Mouse (Mus musculus) liver, embryonic 16.5 days (tissue): Measurements from ENCODE around the gene 9030025P20Rik. TPM values are rescaled to one million over a fixed set of nuclear protein-coding genes. Genes with fewer than 3 reads are reported as not detected.
"Not testable (repeated sequence)": the region's sequence is repeated elsewhere in the genome, so short reads cannot be mapped to it uniquely, and the experiment has no call there.

Experiments used
- ATAC-seq: fragments of 200-750 bp; cut with Nextera tagmentation; 2 replicates; pipeline ENCODE4 v1.8.0; 2017; ENCODE audit warnings: low read depth, mild to moderate bottlenecking, moderate number of reproducible peaks, moderate library complexity
- H3K27ac ChIP-seq: fragments of 300-500 bp; sonication (generic); 2 replicates; pipeline ENCODE4 v1.5.1; 2014; ENCODE audit warnings: mild to moderate bottlenecking, low read length
- H3K27me3 ChIP-seq: fragments of 300-500 bp; sonication (generic); 2 replicates; pipeline ENCODE4 v1.6.1; 2014; ENCODE audit warnings: low read depth, low read length, mixed read lengths; ENCODE audit not compliant: control insufficient read depth, insufficient read depth
- H3K36me3 ChIP-seq: fragments of 300-500 bp; sonication (generic); 2 replicates; pipeline ENCODE4 v1.6.1; 2014; ENCODE audit warnings: mild to moderate bottlenecking; ENCODE audit not compliant: control insufficient read depth, insufficient read depth
- H3K4me1 ChIP-seq: fragments of 300-500 bp; sonication (generic); 2 replicates; pipeline ENCODE4 v1.6.1; 2014; ENCODE audit warnings: low read depth, low read length, mixed read lengths; ENCODE audit not compliant: control insufficient read depth
- H3K4me2 ChIP-seq: fragments of 300-500 bp; sonication (generic); 2 replicates; pipeline ENCODE4 v1.6.1; 2014; ENCODE audit warnings: low read depth, low read length, mixed read lengths
- H3K4me3 ChIP-seq: fragments of 300-500 bp; sonication (generic); 2 replicates; pipeline ENCODE4 v1.5.1; 2014; ENCODE audit warnings: low read depth, mild to moderate bottlenecking, low read length
- H3K9ac ChIP-seq: fragments of 300-500 bp; sonication (generic); 2 replicates; pipeline ENCODE4 v1.6.1; 2014; ENCODE audit warnings: low read depth, low read length
- H3K9me3 ChIP-seq: fragments of 300-500 bp; sonication (generic); replicated peaks from 2 replicates; pipeline ENCODE4 v1.6.1; 2016; ENCODE audit warnings: low read length; ENCODE audit not compliant: control insufficient read depth
- WGBS: fragments of 180-500 bp; shearing (Covaris S2); extraction: QIAGEN DNeasy Blood & Tissue Kit; methylation state at CpG from one replicate; pipeline ENCODE4 v1.1.7; 2014; ENCODE audit not compliant: insufficient replicate concordance; 5-methylcytosine and 5-hydroxymethylcytosine counted together
- polyA plus RNA-seq: library from polyadenylated mRNA; unstranded; fragments of >200 nt; fragmentation: Nextera tagmentation; extraction: Ambion mirVana; gene quantifications from 2 replicates; pipeline ENCODE4 v1.2.1, GENCODE M21; 2015

Gene 9030025P20Rik
- polyA plus RNA-seq, 1 experiment from 2014 or later = 3.6 TPM

DNA sequence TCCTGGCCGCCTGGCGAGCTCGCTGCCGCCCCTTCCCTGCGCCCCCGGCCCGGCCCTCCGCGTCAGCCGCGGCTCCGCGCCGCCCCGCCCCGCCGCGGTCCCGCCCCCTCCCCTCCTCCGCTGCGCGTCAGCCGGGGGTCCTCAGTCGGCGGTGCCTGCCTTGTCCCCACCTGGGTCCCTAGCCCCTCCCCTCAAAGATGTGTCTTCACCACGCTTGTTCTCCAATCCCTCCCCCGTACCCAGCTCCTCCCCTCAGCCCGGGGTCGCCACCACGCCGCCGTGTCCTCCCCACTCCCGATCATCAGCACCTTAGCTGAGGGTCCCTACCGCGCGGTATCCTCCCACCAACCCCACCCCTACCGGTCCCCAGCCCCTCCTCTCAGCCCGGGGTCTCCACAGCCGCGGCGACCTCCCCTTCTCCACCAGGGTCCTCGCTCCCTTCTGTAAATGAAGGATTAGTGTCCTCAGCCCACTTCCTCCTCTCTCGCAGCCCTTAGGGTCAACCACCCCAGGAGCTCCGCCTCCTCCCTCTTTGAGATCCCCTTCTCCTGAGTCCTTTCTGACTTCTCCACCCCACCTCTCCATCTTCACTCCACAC lies 16.6 kb upstream of the 9030025P20Rik start:
- WGBS = no CpG with 5 or more reads among the region's 44 CpGs
- peaks cover 17% of the 10 kb centered on the region for H3K4me1 ChIP-seq
- H3K9ac ChIP-seq, H3K27me3 ChIP-seq, H3K4me2 ChIP-seq, H3K27ac ChIP-seq, H3K9me3 ChIP-seq, H3K36me3 ChIP-seq, H3K4me3 ChIP-seq: not testable (repeated sequence)
- peak; percentile 55 for ATAC-seq

- no CpG with 5 or more reads among the region's 6 CpGs for WGBS
- not testable (repeated sequence) for H3K36me3 ChIP-seq, H3K4me2 ChIP-seq, H3K9ac ChIP-seq, H3K9me3 ChIP-seq, H3K27ac ChIP-seq, H3K4me3 ChIP-seq, H3K27me3 ChIP-seq, H3K4me1 ChIP-seq
- ATAC-seq = peak; percentile 80
These were observed 9.8 kb upstream of the 9030025P20Rik start for GRCm38 (mm10) chr17:14968373-14968913.

DNA sequence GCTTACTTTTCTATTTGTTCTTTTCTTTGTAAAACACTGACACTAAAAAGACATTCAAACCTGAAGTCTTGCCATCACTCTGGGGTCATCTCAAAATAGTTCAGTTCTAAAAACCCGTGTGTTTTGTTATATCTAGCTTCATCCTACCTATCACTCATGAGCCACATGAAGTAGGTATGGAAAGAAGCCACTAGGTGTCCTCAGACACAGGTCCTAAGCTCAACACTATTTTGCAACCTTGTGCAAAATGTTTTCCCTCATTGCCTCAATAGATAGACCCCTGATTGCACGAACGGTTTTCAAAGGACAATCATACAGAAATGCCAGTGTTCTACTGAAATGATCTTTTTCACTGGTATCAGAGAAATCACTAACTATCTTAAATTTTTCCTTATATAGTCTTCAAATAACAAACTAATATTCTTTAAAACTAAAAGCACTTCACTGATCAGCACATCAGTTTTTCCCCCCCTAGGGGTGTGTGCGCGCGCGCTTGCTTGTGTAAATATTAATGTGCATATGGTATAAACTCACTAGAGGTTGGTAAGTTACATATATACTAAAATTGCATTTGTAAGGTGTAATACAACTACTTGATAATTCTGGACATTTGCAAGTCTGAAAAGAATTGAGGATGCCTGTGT lies 428 bp upstream of the 9030025P20Rik start:
- not testable (repeated sequence) for H3K36me3 ChIP-seq, H3K4me3 ChIP-seq, H3K4me1 ChIP-seq, H3K9ac ChIP-seq, H3K27me3 ChIP-seq, H3K27ac ChIP-seq, H3K9me3 ChIP-seq, H3K4me2 ChIP-seq
- 0% methylated on average over 4 of the region's 7 CpGs for WGBS
- ATAC-seq = peak; percentile 24; the same call in 1 of the 2 replicates

GRCm38 (mm10) chr17:14990116-14990702 lies 11.9 kb downstream of the 9030025P20Rik start:
- not testable (repeated sequence) for H3K9me3 ChIP-seq, ATAC-seq, H3K27ac ChIP-seq, H3K27me3 ChIP-seq, H3K4me2 ChIP-seq, H3K9ac ChIP-seq, H3K4me3 ChIP-seq, H3K4me1 ChIP-seq, H3K36me3 ChIP-seq
- 83% methylated on average over 4 of the region's 5 CpGs for WGBS

GRCm38 (mm10) chr17:14992522-14993138 lies 14.4 kb downstream of the 9030025P20Rik start:
- WGBS = no CpG with 5 or more reads among the region's 98 CpGs
- H3K4me2 ChIP-seq, H3K27ac ChIP-seq, H3K27me3 ChIP-seq, H3K4me1 ChIP-seq, H3K36me3 ChIP-seq, H3K9me3 ChIP-seq, H3K9ac ChIP-seq, H3K4me3 ChIP-seq: not testable (repeated sequence)
- peak; percentile 81 for ATAC-seq

DNA sequence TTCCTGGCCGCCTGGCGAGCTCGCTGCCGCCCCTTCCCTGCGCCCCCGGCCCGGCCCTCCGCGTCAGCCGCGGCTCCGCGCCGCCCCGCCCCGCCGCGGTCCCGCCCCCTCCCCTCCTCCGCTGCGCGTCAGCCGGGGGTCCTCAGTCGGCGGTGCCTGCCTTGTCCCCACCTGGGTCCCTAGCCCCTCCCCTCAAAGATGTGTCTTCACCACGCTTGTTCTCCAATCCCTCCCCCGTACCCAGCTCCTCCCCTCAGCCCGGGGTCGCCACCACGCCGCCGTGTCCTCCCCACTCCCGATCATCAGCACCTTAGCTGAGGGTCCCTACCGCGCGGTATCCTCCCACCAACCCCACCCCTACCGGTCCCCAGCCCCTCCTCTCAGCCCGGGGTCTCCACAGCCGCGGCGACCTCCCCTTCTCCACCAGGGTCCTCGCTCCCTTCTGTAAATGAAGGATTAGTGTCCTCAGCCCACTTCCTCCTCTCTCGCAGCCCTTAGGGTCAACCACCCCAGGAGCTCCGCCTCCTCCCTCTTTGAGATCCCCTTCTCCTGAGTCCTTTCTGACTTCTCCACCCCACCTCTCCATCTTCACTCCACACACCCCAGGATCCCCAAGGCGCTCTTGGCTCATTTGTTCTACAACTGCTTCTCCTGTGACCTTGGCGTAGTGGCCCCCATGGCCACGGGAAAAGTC lies 15.0 kb downstream of the 9030025P20Rik start:
- ATAC-seq = peak; percentile 52
- not testable (repeated sequence) for H3K9ac ChIP-seq, H3K4me1 ChIP-seq, H3K4me3 ChIP-seq, H3K27me3 ChIP-seq, H3K27ac ChIP-seq, H3K9me3 ChIP-seq, H3K36me3 ChIP-seq, H3K4me2 ChIP-seq
- WGBS = no CpG with 5 or more reads among the region's 47 CpGs

DNA sequence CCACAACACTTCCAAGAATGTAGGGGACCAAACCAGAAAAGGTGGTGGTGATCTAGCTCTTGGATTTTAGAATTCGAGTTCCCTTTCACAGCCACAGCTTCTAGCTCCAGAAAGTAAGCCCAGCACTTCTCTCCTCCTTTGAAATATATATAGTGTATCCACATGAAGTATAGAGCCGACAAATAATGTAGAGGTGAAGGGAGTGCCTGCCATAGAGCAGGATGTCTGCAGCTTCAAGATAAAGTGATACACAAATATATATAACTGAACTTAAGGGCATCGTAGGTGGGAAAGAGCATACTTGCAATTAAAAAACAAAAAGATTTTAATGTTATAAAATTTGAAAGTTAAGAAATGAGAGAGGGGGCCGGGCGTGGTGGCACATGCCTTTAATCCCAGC lies 15.9 kb downstream of the 9030025P20Rik start:
- not testable (repeated sequence) for H3K27ac ChIP-seq, H3K4me3 ChIP-seq, H3K9ac ChIP-seq, H3K9me3 ChIP-seq, ATAC-seq, H3K36me3 ChIP-seq, H3K27me3 ChIP-seq, H3K4me1 ChIP-seq, H3K4me2 ChIP-seq
- WGBS = no CpG with 5 or more reads among the region's 5 CpGs

DNA sequence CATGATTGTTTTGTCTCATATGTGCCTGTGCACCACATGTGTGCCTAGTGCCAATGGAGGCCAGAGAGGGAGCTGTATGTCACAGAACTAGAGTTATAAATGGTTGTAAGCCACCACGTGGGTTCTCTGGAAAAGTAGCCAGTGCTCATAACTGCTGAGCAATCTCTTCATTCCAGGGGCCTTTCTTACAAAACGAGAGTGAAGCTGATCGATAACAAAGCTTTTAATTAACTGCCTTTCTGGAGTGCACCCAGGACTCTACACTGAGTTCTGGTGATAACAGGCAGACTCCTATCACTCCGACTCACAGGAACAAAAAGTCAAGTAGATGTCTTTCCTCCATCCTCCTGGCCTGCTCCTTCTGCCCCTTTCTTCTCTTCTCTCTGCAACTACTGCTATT lies 21.8 kb downstream of the 9030025P20Rik start:
- not testable (repeated sequence) for H3K27ac ChIP-seq, H3K4me2 ChIP-seq, H3K9ac ChIP-seq, H3K4me3 ChIP-seq, H3K27me3 ChIP-seq, H3K4me1 ChIP-seq, H3K36me3 ChIP-seq, H3K9me3 ChIP-seq
- ATAC-seq = peak; percentile 76
- no CpG with 5 or more reads among the region's 4 CpGs for WGBS
